Mouse (Mus musculus): Measurements from ENCODE around the gene Tmem190.
"Not testable (repeated sequence)": the region's sequence is repeated elsewhere in the genome, so short reads cannot be mapped to it uniquely, and the experiment has no call there.

Gene Tmem190

GRCm38 (mm10) chr7:4813105-4813791, 30.5 kb downstream of the Tmem190 start:
- no peak for DNase-seq (ENCODE audit: low read depth)

GRCm38 (mm10) chr7:4816559-4816958, 33.8 kb downstream of the Tmem190 start:
- no peak for DNase-seq (ENCODE audit: low read depth)

GRCm38 (mm10) chr7:4820925-4821324, 38.2 kb downstream of the Tmem190 start:
- not testable (repeated sequence) for DNase-seq (ENCODE audit: low read depth)

- DNase-seq (ENCODE audit: low read depth), result no peak
These were observed 39.0 kb downstream of the Tmem190 start for GRCm38 (mm10) chr7:4821690-4822089.

GRCm38 (mm10) chr7:4822162-4822907, 39.6 kb downstream of the Tmem190 start:
- no peak for DNase-seq (ENCODE audit: low read depth)

DNA sequence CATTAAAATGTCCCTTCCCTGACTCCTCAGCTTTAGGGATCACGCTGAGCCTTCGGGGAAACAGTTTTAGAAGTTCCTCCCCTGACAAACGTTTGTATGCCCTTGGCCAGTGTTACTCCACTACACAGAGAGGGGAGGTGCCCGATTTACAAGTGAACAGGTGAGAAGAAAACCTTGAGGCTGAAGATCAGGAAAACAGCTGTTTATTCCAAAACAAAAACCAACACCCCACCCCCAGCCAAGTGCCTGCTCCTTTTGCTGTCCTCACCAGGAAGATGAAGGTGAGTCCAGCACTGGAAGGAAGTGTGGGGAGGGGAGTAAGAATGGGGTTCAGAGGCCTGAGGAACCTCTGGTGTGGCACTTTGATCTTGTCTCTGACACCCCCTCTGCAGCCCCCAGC, 42.6 kb downstream of the Tmem190 start:
- DNase-seq (ENCODE audit: low read depth), result no peak

- DNase-seq (ENCODE audit: low read depth), result no peak
These were observed 47.7 kb downstream of the Tmem190 start for GRCm38 (mm10) chr7:4830476-4830875.
